Mouse (Mus musculus): ENCODE measurements around the gene Phka2. TPM values are rescaled to one million over a fixed set of nuclear protein-coding genes. Genes with fewer than 3 reads are reported as not detected.

The Phka2 gene
- 24.8 and 31.7 TPM in 2 replicates for polyA plus RNA-seq (2012; ENCODE audit: insufficient read depth, insufficient read length, missing spikeins)

DNA sequence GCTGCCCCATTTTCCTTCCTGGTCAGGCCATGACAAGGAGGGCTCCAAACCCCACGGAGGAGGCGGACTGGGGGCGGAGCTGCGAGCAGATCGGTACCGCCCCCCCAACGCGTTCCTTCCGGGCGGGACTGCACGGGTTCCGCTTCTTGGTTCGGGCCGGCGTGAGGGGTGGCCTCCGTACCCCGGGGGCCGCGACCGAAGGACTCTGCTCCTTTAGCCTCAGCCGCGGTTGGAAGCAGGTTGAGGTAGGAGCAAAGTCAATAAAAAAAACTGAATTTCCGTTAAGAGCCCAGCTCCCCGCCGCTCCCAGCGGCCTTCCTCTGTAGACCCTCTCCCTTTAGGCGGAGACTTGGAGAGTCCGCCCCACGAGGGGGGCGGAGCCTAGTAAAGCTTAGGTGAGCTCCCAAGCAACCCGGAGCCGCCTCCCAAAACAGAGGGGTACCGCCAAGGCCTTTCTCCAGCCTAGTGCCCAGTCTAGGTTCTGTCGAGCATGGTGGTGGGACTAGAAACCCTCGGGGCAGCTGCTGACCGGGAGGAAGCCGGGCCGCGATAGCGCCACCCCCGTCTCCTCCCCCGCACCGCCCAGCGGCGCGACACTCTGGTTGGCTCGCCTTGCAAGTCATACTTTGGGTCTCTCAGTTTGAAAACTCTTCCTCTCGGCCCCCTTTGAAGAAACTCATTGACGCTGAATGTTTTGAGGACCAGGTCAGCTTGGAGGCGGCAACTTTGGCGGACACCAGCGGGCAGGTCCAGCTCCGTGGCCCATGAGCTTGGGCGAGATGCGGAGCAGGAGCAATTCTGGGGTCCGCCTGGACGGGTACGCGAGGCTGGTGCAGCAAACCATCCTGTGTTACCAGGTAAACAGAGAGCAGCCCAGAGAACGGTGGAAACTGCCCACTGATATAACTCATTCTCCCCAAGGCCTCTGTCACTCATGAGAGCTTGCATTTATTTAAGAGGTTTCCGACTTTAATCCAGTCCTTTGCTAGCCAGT lies at the start of gene Phka2:
Phka2 (plus strand) TSS at position 119 of the 994 bp plus-strand sequence.
- no peaks in the 10 kb centered on the region for H3K4me1 ChIP-seq (ENCODE audit: control insufficient read depth, insufficient read depth, insufficient read length, low read length)
- H3K4me3 ChIP-seq (ENCODE audit: insufficient read depth, low read depth, low read length) = peak within 1 kb of the TSS; percentile 100
- H3K27ac ChIP-seq (replicated peaks; ENCODE audit: low read depth, low read length) = peak within 1 kb of the TSS; percentile 97

DNA sequence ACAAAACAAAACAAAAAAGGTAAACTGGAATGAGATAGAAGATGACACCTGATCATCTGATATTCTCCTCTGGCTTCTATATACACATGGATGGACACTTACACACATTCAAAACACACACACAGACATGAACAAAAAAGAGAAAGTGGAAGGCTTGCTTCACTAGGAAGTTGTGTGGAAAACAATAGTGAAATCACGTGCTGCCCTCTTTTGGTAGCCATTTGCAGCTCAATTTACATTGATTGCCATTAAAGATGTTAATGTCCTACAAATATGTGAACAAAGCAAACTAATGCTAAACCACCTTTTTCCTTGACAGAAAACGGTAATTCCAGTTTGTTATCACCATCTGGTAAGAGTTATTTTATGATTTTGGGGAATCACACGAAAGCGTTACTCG lies 46.3 kb upstream of the Phka2 start:
- no peak overlapping the region for H3K4me3 ChIP-seq (ENCODE audit: insufficient read depth, low read depth, low read length)
- H3K27ac ChIP-seq (replicated peaks; ENCODE audit: low read depth, low read length) = no peak overlapping the region
- no peaks in the 10 kb centered on the region for H3K4me1 ChIP-seq (ENCODE audit: control insufficient read depth, insufficient read depth, insufficient read length, low read length)

DNA sequence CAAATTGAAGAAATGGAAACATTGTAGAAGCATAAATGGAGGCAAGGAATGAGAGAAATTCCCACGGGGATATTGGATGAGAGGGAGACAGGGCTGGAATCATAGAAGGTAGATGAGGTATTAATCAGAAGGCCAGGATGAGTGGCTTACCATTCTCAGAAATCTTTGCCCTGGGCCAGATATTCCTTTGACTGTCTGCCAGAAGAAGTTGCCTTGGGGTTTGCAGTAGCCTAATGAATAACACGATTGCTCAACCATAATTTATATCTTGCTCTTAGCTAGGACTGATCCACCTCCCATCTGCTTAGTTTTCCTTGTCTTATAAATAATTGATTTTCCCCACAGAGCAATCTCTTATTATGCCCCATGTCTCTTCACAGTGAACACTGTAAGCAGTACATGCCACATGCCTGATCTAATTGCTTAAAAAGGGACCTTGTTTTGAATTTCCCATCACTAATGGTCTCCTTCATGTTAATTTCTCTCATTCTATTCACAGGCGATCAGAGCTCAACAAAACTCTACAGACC lies 30.6 kb upstream of the Phka2 start:
- H3K27ac ChIP-seq (replicated peaks; ENCODE audit: low read depth, low read length) = no peak overlapping the region
- H3K4me3 ChIP-seq (ENCODE audit: insufficient read depth, low read depth, low read length) = no peak overlapping the region
- no peaks in the 10 kb centered on the region for H3K4me1 ChIP-seq (ENCODE audit: control insufficient read depth, insufficient read depth, insufficient read length, low read length)

DNA sequence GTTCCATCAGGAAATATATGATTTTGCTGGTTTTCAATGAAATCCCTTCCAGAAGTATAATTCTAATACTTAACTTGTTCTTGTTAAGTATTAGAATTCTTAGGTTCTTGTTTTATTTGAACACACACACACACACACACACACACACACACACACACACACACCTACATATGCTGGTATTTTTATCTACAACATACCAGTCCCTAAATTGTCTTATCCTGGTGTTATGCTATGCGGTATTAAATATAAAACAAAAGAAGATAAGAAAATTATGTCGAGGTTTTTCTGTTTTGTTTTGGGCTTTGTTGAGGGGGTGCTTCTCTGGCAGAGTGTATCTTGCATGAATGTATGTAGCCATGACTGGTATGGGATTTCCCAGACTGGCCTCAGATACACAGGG lies 12.2 kb upstream of the Phka2 start:
- Histone ChIP-seq H3K4me1 (ENCODE audit: control insufficient read depth, insufficient read depth, insufficient read length, low read length) (no peaks in the 10 kb centered on the region), H3K27ac (replicated peaks; ENCODE audit: low read depth, low read length) (no peak overlapping the region), H3K4me3 (ENCODE audit: insufficient read depth, low read depth, low read length) (no peak overlapping the region)

DNA sequence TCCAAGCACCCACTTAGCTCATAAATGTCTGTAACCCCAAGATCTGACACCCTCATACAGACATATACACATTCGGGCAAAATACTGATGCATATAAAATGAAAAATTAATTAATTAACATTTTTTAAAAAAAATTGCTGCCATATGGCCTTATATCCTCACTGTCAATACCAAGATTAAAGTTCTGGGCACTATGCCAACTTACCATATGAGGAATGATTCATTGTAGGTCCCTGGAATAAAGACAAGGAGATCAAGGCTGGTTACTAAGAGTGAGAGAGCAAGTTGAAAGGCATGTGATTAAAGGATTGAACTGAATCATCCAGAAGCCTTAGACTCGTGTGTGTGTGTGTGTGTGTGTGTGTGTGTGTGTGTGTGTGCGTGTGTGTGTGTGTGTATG lies 7.6 kb upstream of the Phka2 start:
- H3K27ac ChIP-seq (replicated peaks; ENCODE audit: low read depth, low read length) = no peak overlapping the region
- H3K4me3 ChIP-seq (ENCODE audit: insufficient read depth, low read depth, low read length) = no peak overlapping the region
- no peaks in the 10 kb centered on the region for H3K4me1 ChIP-seq (ENCODE audit: control insufficient read depth, insufficient read depth, insufficient read length, low read length)

DNA sequence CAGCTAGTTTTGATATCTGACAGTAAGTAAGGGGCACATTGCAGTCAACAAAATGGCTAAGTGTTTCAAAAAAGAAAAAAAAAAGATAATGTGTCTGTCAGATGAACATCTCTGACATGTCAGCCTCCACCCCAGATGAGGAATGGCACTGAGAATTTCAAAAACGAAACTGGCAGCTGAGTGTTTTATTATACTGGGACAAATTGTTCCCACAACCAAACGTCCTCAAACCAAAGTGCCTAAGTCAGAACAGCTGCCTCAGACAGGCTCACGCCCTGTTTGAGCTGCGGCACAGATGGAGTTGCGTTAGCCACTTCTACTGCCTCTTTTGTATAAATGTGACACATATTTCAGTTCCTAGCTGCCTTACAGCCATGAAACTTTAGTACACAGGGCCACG lies 7.0 kb upstream of the Phka2 start:
- Histone ChIP-seq H3K27ac (replicated peaks; ENCODE audit: low read depth, low read length) (no peak overlapping the region), H3K4me1 (ENCODE audit: control insufficient read depth, insufficient read depth, insufficient read length, low read length) (no peaks in the 10 kb centered on the region), H3K4me3 (ENCODE audit: insufficient read depth, low read depth, low read length) (no peak overlapping the region)

DNA sequence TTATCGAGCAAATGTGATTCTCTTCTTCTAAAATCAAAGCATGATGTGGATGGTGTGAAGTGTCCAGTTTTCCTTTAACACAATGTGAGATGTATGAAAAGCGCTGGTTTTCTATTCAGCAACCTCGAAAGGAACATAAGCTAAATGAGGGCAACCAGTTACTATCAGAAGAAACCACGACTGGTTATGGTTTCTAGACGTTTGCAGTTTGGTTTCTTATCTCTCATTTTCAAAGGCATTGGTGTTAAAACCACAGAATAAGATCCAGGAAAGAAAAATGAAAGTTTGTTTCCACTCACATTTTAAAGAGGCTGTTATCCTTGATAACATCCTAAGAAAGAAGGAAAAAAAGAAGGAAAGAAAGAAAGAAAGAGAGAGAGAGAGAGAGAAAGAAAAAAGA lies 5.5 kb upstream of the Phka2 start:
- H3K4me1 ChIP-seq (ENCODE audit: control insufficient read depth, insufficient read depth, insufficient read length, low read length) = no peaks in the 10 kb centered on the region

DNA sequence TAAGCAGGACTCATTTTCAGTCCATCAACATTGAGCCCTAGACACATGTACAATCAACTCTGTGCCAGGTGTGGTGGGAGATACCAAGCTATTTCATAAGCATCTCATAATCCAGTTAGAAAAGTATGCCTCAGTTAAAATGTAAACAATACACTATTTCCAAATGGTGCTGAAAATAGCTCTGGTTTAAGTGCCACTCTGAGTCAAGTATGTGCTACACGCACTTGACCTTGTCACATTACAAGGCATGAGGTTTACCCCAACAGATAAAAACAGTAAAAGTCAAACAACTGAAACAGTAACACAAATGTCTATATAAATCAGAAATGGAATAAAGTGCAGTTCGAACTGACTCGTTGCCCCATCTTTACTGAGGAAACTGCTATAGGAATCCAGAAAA lies 871 bp upstream of the Phka2 start:
- Histone ChIP-seq H3K4me1 (ENCODE audit: control insufficient read depth, insufficient read depth, insufficient read length, low read length) (no peaks in the 10 kb centered on the region), H3K4me3 (ENCODE audit: insufficient read depth, low read depth, low read length) (no peak overlapping the region), H3K27ac (replicated peaks; ENCODE audit: low read depth, low read length) (no peak overlapping the region)

More for the DNA sequence above, 5.5 kb upstream of the Phka2 start:
- H3K4me3 ChIP-seq (ENCODE audit: insufficient read depth, low read depth, low read length) = no peak overlapping the region
- no peak overlapping the region for H3K27ac ChIP-seq (replicated peaks; ENCODE audit: low read depth, low read length)

DNA sequence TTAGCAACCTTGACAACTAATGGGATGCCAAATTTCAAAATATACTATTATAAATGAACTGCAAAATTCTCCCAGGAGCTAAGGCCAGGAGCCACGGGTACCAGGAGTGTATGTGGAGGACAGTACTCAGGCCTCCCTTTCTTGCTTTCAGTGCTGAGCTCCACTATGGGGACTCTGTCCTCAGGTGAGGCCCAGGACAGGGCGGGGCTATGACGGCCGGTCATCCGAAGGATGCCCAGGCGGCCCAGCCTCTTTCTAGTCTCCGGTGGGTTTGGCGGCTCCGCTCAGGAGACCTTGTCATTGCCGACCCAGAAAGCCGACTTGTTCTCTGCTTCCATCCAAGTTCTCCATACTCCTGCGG lies 299 bp upstream of the Phka2 start:
- Histone ChIP-seq H3K27ac (replicated peaks; ENCODE audit: low read depth, low read length) (peak overlapping the region; percentile 54; the same call in 1 of the 2 replicates), H3K4me3 (ENCODE audit: insufficient read depth, low read depth, low read length) (peak overlapping the region; percentile 100), H3K4me1 (ENCODE audit: control insufficient read depth, insufficient read depth, insufficient read length, low read length) (no peaks in the 10 kb centered on the region)

DNA sequence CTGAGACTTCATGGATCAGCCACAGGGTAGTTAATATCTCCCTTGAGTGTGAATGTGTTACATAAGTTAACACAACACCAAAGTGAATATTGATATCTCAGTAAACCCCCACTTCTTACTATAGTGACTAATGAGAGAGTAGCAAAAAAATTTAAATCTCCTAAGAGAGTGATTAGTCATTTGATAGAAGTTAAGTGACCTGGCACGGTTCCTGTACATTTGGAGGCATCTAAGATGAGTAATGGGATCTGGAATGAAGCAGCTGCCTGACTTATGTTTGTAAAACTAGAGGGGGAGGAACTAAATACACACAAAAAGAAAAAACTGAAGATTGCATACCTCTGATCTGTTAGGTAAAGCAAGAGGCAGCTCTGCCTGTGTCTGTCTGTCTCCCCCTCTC lies 7.1 kb downstream of the Phka2 start:
- Histone ChIP-seq H3K4me3 (ENCODE audit: insufficient read depth, low read depth, low read length) (no peak overlapping the region), H3K4me1 (ENCODE audit: control insufficient read depth, insufficient read depth, insufficient read length, low read length) (no peaks in the 10 kb centered on the region), H3K27ac (replicated peaks; ENCODE audit: low read depth, low read length) (no peak overlapping the region)

DNA sequence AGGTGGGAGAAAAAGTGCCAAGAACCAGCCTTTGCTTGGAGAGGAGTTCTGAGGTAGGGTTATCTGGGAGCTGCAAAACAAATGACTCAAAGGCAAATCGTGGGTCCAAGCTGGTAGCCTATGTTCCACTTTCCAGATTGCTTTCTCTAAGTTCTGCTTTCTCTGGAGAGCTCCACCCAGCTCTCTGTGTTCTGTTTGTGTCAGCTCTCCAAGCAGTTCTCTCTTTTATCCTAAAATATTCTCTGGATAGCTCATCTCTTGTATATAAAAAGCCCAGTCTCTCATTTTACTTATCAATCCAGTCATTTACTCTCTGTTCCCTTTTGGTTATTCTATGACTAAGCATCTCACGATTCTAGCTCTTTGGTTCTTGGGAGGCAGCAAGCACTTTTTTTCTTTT lies 8.2 kb downstream of the Phka2 start:
- H3K27ac ChIP-seq (replicated peaks; ENCODE audit: low read depth, low read length) = peak overlapping the region; percentile 65
- no peak overlapping the region for H3K4me3 ChIP-seq (ENCODE audit: insufficient read depth, low read depth, low read length)
- H3K4me1 ChIP-seq (ENCODE audit: control insufficient read depth, insufficient read depth, insufficient read length, low read length) = no peaks in the 10 kb centered on the region

DNA sequence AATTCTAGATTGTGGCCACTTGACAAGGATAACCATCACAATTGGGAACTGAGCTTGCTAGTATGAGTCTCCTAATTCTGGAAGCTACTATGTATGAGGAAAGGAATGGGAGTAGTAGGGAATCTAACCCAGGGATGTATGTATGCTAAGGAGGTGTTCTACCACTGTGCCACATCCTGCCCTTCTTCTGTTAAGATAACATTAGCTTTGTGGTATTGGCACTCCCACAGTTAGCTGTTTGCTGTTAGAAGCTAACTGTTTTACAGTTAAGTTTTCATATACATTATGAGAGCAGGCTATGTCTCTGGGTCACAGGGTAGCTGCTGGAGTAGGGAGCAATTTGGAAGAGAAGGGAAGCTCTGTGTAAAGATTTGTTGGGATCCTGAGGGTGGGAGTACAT lies 14.1 kb downstream of the Phka2 start:
- no peak overlapping the region for H3K27ac ChIP-seq (replicated peaks; ENCODE audit: low read depth, low read length)
- H3K4me1 ChIP-seq (ENCODE audit: control insufficient read depth, insufficient read depth, insufficient read length, low read length) = no peaks in the 10 kb centered on the region
- no peak overlapping the region for H3K4me3 ChIP-seq (ENCODE audit: insufficient read depth, low read depth, low read length)

DNA sequence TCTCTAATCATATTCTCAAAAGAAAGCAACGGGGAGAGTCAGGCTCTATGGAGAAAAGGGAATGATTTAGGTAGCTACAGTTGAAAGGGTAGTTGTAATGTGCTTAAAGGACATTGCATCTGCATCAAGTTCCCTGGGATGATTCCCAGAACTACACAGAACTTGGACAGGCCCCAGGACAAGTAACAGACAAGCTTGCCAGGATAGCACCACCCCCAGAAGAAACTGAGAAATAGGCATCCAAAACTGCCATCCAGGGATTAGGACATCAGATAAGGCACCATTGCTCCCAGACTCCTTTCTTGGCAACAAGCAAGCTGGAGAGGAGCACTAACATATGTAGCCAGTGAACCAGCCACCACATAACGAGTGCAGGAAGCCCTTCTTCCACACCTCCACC lies 40.8 kb downstream of the Phka2 start:
- Histone ChIP-seq H3K4me1 (ENCODE audit: control insufficient read depth, insufficient read depth, insufficient read length, low read length) (peaks cover 2% of the 10 kb centered on the region; the same call in 1 of the 2 replicates), H3K4me3 (ENCODE audit: insufficient read depth, low read depth, low read length) (no peak overlapping the region), H3K27ac (replicated peaks; ENCODE audit: low read depth, low read length) (no peak overlapping the region; the same call in 1 of the 2 replicates)

DNA sequence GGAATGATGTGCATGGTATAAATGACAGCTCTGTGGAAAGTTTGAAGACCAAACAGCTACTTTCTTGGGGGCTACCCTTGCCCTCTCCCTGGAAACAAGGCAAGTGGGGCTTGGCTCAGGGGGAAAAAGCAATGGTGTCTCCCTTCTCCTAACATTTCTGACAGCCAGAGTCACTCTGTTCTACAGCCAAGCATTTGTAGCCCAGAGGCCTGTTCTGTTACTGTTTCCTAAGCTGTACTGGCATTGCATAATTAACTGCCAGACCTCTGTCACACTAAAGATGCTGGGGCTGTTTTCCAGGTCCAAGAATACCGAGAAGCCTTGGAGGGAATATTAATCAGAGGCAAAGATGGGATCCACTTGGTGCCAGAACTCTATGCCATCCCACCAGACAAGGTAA lies 46.9 kb downstream of the Phka2 start:
- Histone ChIP-seq H3K27ac (replicated peaks; ENCODE audit: low read depth, low read length) (peak overlapping the region; percentile 66), H3K4me1 (ENCODE audit: control insufficient read depth, insufficient read depth, insufficient read length, low read length) (no peaks in the 10 kb centered on the region), H3K4me3 (ENCODE audit: insufficient read depth, low read depth, low read length) (no peak overlapping the region)

DNA sequence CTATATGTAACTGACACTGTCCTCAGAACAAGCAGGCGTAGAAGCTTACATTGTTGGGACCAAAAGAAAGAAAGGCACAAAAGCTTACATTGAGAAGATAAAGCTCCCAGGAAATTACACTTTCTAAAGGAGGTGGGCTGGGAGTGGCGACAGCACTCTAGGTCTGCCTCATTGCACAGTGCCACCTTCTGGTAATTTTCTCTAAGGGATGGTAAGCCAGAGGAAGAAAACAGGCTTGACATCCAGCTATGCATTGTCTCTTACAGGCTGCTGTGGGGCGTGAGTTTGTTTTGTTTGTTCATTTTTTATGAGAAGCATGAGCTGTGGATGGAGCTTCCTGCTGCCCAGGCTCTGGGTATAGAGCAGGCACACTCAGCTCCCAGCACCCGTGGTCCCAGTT lies 50.1 kb downstream of the Phka2 start:
- no peak overlapping the region for H3K4me3 ChIP-seq (ENCODE audit: insufficient read depth, low read depth, low read length)
- H3K27ac ChIP-seq (replicated peaks; ENCODE audit: low read depth, low read length) = no peak overlapping the region
- H3K4me1 ChIP-seq (ENCODE audit: control insufficient read depth, insufficient read depth, insufficient read length, low read length) = no peaks in the 10 kb centered on the region

DNA sequence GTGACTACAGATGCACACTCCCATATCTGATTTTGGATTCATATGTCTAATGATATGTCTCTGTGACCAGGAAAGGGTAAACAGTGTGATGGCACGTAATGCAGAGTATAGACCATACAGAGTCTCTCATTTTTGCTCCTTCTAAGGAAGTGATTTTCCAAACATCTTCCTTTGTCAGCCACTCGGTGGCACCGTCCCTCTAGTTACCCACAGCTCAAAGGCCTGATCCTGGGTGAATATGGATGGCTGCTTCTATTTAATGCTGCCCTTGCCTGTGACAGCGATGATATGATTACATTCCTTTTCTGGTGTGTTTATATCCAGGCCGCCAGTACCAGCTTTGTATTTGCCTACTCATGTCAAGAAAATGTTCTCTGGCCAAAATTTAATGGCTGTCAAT lies 81.6 kb downstream of the Phka2 start:
- H3K4me1 ChIP-seq (ENCODE audit: control insufficient read depth, insufficient read depth, insufficient read length, low read length) = no peaks in the 10 kb centered on the region
- no peak overlapping the region for H3K27ac ChIP-seq (replicated peaks; ENCODE audit: low read depth, low read length)
- no peak overlapping the region for H3K4me3 ChIP-seq (ENCODE audit: insufficient read depth, low read depth, low read length)

Data from brown adipose tissue, adult 24 weeks (tissue).